Mouse (Mus musculus) 416B (cell line): ENCODE data around the gene Smarca5.

Experiments used
- DNase-seq: peaks from one replicate; pipeline ENCODE4 v3.0.0; 2011; ENCODE audit warnings: low read depth

The Smarca5 gene

GRCm38 (mm10) chr8:80739155-80739924 lies at the start of gene Smarca5:
Gene Smarca5, minus strand, starts transcription at chr8:80739497.
- DNase-seq, result peak; percentile 92

GRCm38 (mm10) chr8:80784559-80784958 lies 45.3 kb upstream of the Smarca5 start:
- no peak for DNase-seq

GRCm38 (mm10) chr8:80783271-80783670 lies 44.0 kb upstream of the Smarca5 start:
- no peak for DNase-seq

- DNase-seq, result no peak
Observed at GRCm38 (mm10) chr8:80781338-80781737, 42.0 kb upstream of the Smarca5 start.

GRCm38 (mm10) chr8:80780271-80780670 lies 41.0 kb upstream of the Smarca5 start:
- no peak for DNase-seq

- DNase-seq, result no peak
Observed at GRCm38 (mm10) chr8:80776436-80776835, 37.1 kb upstream of the Smarca5 start.

GRCm38 (mm10) chr8:80772732-80773460 lies 33.6 kb upstream of the Smarca5 start:
- peak; percentile 66 for DNase-seq

- DNase-seq, result no peak
Observed at GRCm38 (mm10) chr8:80768451-80768850, 29.2 kb upstream of the Smarca5 start.

- peak; percentile 68 for DNase-seq
Observed at GRCm38 (mm10) chr8:80753017-80753715, 13.9 kb upstream of the Smarca5 start.

GRCm38 (mm10) chr8:80752429-80752828 lies 13.1 kb upstream of the Smarca5 start:
- DNase-seq, result no peak

GRCm38 (mm10) chr8:80749091-80749490 lies 9.8 kb upstream of the Smarca5 start:
- DNase-seq, result peak; percentile 29

- no peak for DNase-seq
Observed at GRCm38 (mm10) chr8:80739932-80740331, 635 bp upstream of the Smarca5 start.

- peak; percentile 36 for DNase-seq
Observed at GRCm38 (mm10) chr8:80738388-80739154, 726 bp downstream of the Smarca5 start.

- DNase-seq, result peak; percentile 15
Observed at GRCm38 (mm10) chr8:80738046-80738387, 1.3 kb downstream of the Smarca5 start.

GRCm38 (mm10) chr8:80732326-80732725 lies 7.0 kb downstream of the Smarca5 start:
- DNase-seq, result no peak

- no peak for DNase-seq
Observed at GRCm38 (mm10) chr8:80714461-80714860, 24.8 kb downstream of the Smarca5 start.

- DNase-seq, result peak; percentile 57
Observed at GRCm38 (mm10) chr8:80710670-80711400, 28.5 kb downstream of the Smarca5 start.

- peak; percentile 51 for DNase-seq
Observed at GRCm38 (mm10) chr8:80688141-80688540, 51.2 kb downstream of the Smarca5 start.

- no peak for DNase-seq
Observed at GRCm38 (mm10) chr8:80683756-80684335, 55.5 kb downstream of the Smarca5 start.

GRCm38 (mm10) chr8:80682594-80682993 lies 56.7 kb downstream of the Smarca5 start:
- DNase-seq, result no peak
